Mouse (Mus musculus) MEL (cell line): ENCODE results near the gene Wdr81. TPM values are rescaled to one million over a fixed set of nuclear protein-coding genes. Genes with fewer than 3 reads are reported as not detected.

Experiments
- DNase-seq: peaks from one replicate; pipeline ENCODE4 v3.0.0; 2011; ENCODE audit warnings: low read depth, low spot score
- H3K27ac ChIP-seq: 2 replicates; pipeline ENCODE4 v1.5.1; 2012; ENCODE audit warnings: low read depth, mild to moderate bottlenecking, control low read depth, low read length, moderate library complexity; ENCODE audit not compliant: control insufficient read depth
- H3K27me3 ChIP-seq, 2 experiments: fragments of 150-350 bp in 1 of 2; sonication (generic) in 1 of 2; 2 replicates each; pipeline ENCODE4 v1.6.1; 2012; ENCODE audit warnings: low read length in 2 of 2, mild to moderate bottlenecking in 2 of 2, improper control_type of control experiment in 1 of 2, moderate library complexity in 1 of 2; ENCODE audit not compliant: insufficient read depth in 2 of 2, control insufficient read depth in 1 of 2
- H3K36me3 ChIP-seq, 2 experiments: 2 replicates each; pipeline ENCODE4 v1.6.1; 2012 to 2014; ENCODE audit warnings: low read length in 2 of 2, improper control_type of control experiment in 1 of 2, inconsistent platforms in 1 of 2, mild to moderate bottlenecking in 1 of 2; ENCODE audit not compliant: insufficient read depth in 2 of 2, control insufficient read depth in 1 of 2
- H3K4me1 ChIP-seq, 2 experiments: fragments of 150-350 bp in 1 of 2; sonication (generic) in 1 of 2; 2 replicates each; pipeline ENCODE4 v1.6.1; 2012; ENCODE audit warnings: low read length in 2 of 2, improper control_type of control experiment in 1 of 2, mild to moderate bottlenecking in 1 of 2; ENCODE audit not compliant: insufficient read depth in 2 of 2, control insufficient read depth in 1 of 2
- H3K4me3 ChIP-seq, 2 experiments: fragments of 150-350 bp in 1 of 2; sonication (generic) in 1 of 2; 2 replicates each; pipeline ENCODE4 v1.5.1; 2012; ENCODE audit warnings: low read depth in 2 of 2, low read length in 2 of 2, mild to moderate bottlenecking in 2 of 2, moderate library complexity in 2 of 2, control low read depth in 1 of 2, improper control_type of control experiment in 1 of 2; ENCODE audit not compliant: control insufficient read depth in 1 of 2, insufficient read depth in 1 of 2
- H3K79me2 ChIP-seq: 2 replicates; pipeline ENCODE4 v1.6.1; 2012; ENCODE audit warnings: mild to moderate bottlenecking, low read length, moderate library complexity; ENCODE audit not compliant: control insufficient read depth, poor library complexity, insufficient read depth
- H3K9ac ChIP-seq: 2 replicates; pipeline ENCODE4 v1.6.1; 2012; ENCODE audit warnings: low read depth, mild to moderate bottlenecking, control low read depth, low read length, moderate library complexity; ENCODE audit not compliant: control insufficient read depth, poor library complexity, severe bottlenecking
- H3K9me3 ChIP-seq: fragments of 150-350 bp; sonication (generic); replicated peaks from 2 replicates; pipeline ENCODE4 v1.6.1; 2012; ENCODE audit warnings: mild to moderate bottlenecking, low read length, improper control_type of control experiment, moderate library complexity; ENCODE audit not compliant: insufficient read depth
- CHD1 ChIP-seq: IDR thresholded peaks from 2 replicates; pipeline ENCODE4 v1.6.1; 2012; ENCODE audit warnings: low read depth, mild to moderate bottlenecking, inconsistent platforms, low read length, improper control_type of control experiment
- CHD2 ChIP-seq: IDR thresholded peaks from 2 replicates; pipeline ENCODE4 v1.6.1; 2011; ENCODE audit warnings: low read length, improper control_type of control experiment
- EP300 ChIP-seq, 2 experiments: IDR thresholded peaks; 2 replicates each; pipeline ENCODE4 v1.6.1; 2011; ENCODE audit warnings: improper control_type of control experiment in 2 of 2, low read length in 2 of 2, low read depth in 1 of 2, mild to moderate bottlenecking in 1 of 2
- JUND ChIP-seq: IDR thresholded peaks from 2 replicates; pipeline ENCODE4 v1.6.1; 2011; ENCODE audit warnings: low read depth, mild to moderate bottlenecking, improper control_type of control experiment, low read length
- MAZ ChIP-seq: IDR thresholded peaks from 2 replicates; pipeline ENCODE4 v1.6.1; 2012; ENCODE audit warnings: low read depth, mild to moderate bottlenecking, inconsistent platforms, low read length, improper control_type of control experiment
- MEF2A ChIP-seq: IDR thresholded peaks from 2 replicates; pipeline ENCODE4 v1.6.1; 2014; ENCODE audit warnings: low read depth, mild to moderate bottlenecking, inconsistent platforms, low read length, improper control_type of control experiment; ENCODE audit not compliant: poor library complexity, insufficient replicate concordance, severe bottlenecking; ENCODE audit errors: extremely low read depth
- MXI1 ChIP-seq: IDR thresholded peaks from 2 replicates; pipeline ENCODE4 v1.6.1; 2011; ENCODE audit warnings: mild to moderate bottlenecking, low read depth, low read length, improper control_type of control experiment
- NELFE ChIP-seq: IDR thresholded peaks from 2 replicates; pipeline ENCODE4 v1.6.1; 2011; ENCODE audit warnings: low read depth, low read length, improper control_type of control experiment
- POLR2A ChIP-seq, 2 experiments: IDR thresholded peaks; 2 replicates each; pipeline ENCODE4 v1.6.1; 2011 to 2012; ENCODE audit warnings: low read length in 2 of 2, mild to moderate bottlenecking in 2 of 2, control low read depth in 1 of 2, improper control_type of control experiment in 1 of 2, low read depth in 1 of 2, moderate library complexity in 1 of 2; ENCODE audit not compliant: control insufficient read depth in 1 of 2, insufficient read depth in 1 of 2, poor library complexity in 1 of 2
- POLR2AphosphoS2 ChIP-seq: IDR thresholded peaks from 2 replicates; pipeline ENCODE4 v1.6.1; 2011; ENCODE audit warnings: low read length, improper control_type of control experiment
- POLR2AphosphoS5 ChIP-seq: IDR thresholded peaks from 2 replicates; pipeline ENCODE4 v1.6.1; 2012; ENCODE audit warnings: low read depth, borderline replicate concordance, mild to moderate bottlenecking, inconsistent platforms, low read length, moderate library complexity, mixed read lengths
- TAL1 ChIP-seq: IDR thresholded peaks from 2 replicates; pipeline ENCODE4 v1.6.1; 2012; ENCODE audit warnings: mild to moderate bottlenecking, inconsistent platforms, low read length, moderate library complexity, mixed read lengths
- ZC3H11A ChIP-seq: IDR thresholded peaks from 2 replicates; pipeline ENCODE4 v1.6.1; 2012; ENCODE audit warnings: low read depth, mild to moderate bottlenecking, inconsistent platforms, low read length, improper control_type of control experiment
- ZKSCAN1 ChIP-seq: IDR thresholded peaks from 2 replicates; pipeline ENCODE4 v1.6.1; 2012; ENCODE audit warnings: low read depth, mild to moderate bottlenecking, inconsistent platforms, low read length, improper control_type of control experiment, moderate library complexity
- ZMIZ1 ChIP-seq: IDR thresholded peaks from 2 replicates; pipeline ENCODE4 v1.6.1; 2012; ENCODE audit warnings: low read depth, mild to moderate bottlenecking, inconsistent platforms, low read length, improper control_type of control experiment, moderate library complexity
- ZNF384 ChIP-seq: IDR thresholded peaks from 2 replicates; pipeline ENCODE4 v1.6.1; 2012; ENCODE audit warnings: low read depth, mild to moderate bottlenecking, inconsistent platforms, low read length, improper control_type of control experiment
- polyA plus RNA-seq, 2 experiments: library from polyadenylated mRNA; stranded (reverse) in 1 of 2; unstranded in 1 of 2; fragments of >175 nt in 1 of 2; fragments of >200 nt in 1 of 2; gene quantifications; 2 replicates each; pipeline versions ENCODE4 v1.2.1 to v1.2.4; 2012; ENCODE audit warnings: low replicate concordance in 2 of 2, low read depth in 1 of 2; ENCODE audit not compliant: insufficient read length in 2 of 2, insufficient read depth in 1 of 2, missing spikeins in 1 of 2
- total RNA-seq: library from RNA; depleted of rRNA; stranded (reverse); fragments of 300-350 nt; gene quantifications from 2 replicates; pipeline ENCODE4 v1.2.3, GENCODE M21; 2012; rRNA removed

Gene Wdr81
- total and polyA plus RNA-seq, 3 experiments = 7.0 to 13.9 TPM; not detected in 1

- no peak overlapping the region for H3K27ac ChIP-seq
- H3K36me3 ChIP-seq = no peaks in the 10 kb centered on the region
- H3K4me1 ChIP-seq = no peaks in the 10 kb centered on the region
- no peak overlapping the region for H3K4me3 ChIP-seq
- no peak for TF ChIP-seq CHD1
- TF ChIP-seq EP300 (IDR thresholded peaks at IDR 0.05; ENCODE audit: low read depth in 1 of 2, low read length in 2 of 2) = no peak
- TF ChIP-seq POLR2A (IDR thresholded peaks at IDR 0.05; ENCODE audit: control insufficient read depth in 1 of 2, insufficient read depth in 1 of 2, low read depth in 1 of 2, low read length in 2 of 2, poor library complexity in 1 of 2) = no peak
- no peak for TF ChIP-seq TAL1
- TF ChIP-seq CHD2 = no peak
- H3K9ac ChIP-seq = no peak overlapping the region
- no peaks in the 10 kb centered on the region for H3K27me3 ChIP-seq
- H3K79me2 ChIP-seq = no peaks in the 10 kb centered on the region
- H3K9me3 ChIP-seq = no peaks in the 10 kb centered on the region
- peak; percentile 26 for DNase-seq
These were observed 55.1 kb downstream of the Wdr81 start for GRCm38 (mm10) chr11:75399411-75399841.

DNA sequence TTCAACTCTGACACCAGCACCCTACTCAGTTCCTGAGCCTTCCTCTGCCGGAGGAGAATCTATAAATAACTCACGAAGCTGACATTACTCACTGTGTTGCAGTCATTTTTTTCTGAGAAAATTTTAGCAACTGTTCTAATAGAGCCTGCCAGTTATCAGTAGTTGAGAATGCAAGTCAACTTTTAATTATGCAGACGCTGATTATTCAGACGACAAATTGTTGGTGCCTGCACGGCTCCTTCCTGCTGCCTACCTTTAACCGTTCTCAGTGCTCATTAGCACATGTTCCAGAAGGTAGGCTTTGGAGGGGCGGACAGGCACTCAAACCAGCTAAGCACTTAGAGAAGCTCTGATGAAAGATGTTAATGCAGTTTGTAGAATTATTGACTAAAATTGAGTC is 57.1 kb downstream of the Wdr81 start:
- no peaks in the 10 kb centered on the region for H3K9me3 ChIP-seq
- no peaks in the 10 kb centered on the region for H3K4me1 ChIP-seq
- H3K4me3 ChIP-seq = no peak overlapping the region
- TF ChIP-seq POLR2AphosphoS5 = no peak
- no peak for TF ChIP-seq MXI1
- no peak for TF ChIP-seq MAZ
- TF ChIP-seq MEF2A = no peak
- no peak for TF ChIP-seq ZKSCAN1
- no peak for TF ChIP-seq ZC3H11A
- TF ChIP-seq ZNF384 = no peak
- TF ChIP-seq CHD2 = no peak
- TF ChIP-seq NELFE = no peak
- H3K79me2 ChIP-seq = no peaks in the 10 kb centered on the region
- H3K36me3 ChIP-seq = no peaks in the 10 kb centered on the region
- no peak for DNase-seq
- H3K27me3 ChIP-seq = no peaks in the 10 kb centered on the region
- no peak overlapping the region for H3K27ac ChIP-seq
- H3K9ac ChIP-seq = no peak overlapping the region

DNA sequence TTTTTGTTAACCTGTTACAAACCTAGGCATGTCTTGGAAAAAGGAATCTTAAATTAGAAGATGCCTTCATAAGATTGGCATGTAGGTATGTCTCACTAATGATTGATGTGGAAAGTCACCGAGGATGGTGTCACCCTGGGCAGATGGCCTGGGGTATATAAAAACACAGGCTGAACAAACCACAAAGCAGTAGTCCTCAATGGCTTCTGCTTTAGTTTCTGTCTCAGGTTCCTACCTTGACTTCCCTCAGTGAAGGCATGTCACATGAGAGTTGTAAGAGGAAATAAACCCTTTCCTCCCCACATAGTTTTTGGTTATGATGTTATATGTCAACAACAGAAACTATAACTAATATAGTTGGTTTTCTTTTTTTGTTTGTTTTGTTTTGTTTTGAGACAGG is 58.9 kb downstream of the Wdr81 start:
- Histone ChIP-seq H3K27me3 (no peaks in the 10 kb centered on the region), H3K36me3 (no peaks in the 10 kb centered on the region), H3K4me1 (no peaks in the 10 kb centered on the region), H3K9me3 (no peaks in the 10 kb centered on the region), H3K79me2 (no peaks in the 10 kb centered on the region), H3K4me3 (no peak overlapping the region), H3K27ac (no peak overlapping the region), H3K9ac (no peak overlapping the region)
- DNase-seq = no peak
- TF ChIP-seq JUND (no peak), ZMIZ1 (no peak), CHD2 (no peak), EP300 (IDR thresholded peaks at IDR 0.05; ENCODE audit: low read depth in 1 of 2, low read length in 2 of 2) (no peak), POLR2AphosphoS2 (no peak), MXI1 (no peak)

Other genes with a start within 250 kb of the Wdr81 start
- gene Rpa1, start 106.4 kb downstream of the Wdr81 start, total RNA-seq = 242 and 267 TPM in 2 replicates
- gene Rpa1, start 106.4 kb downstream of the Wdr81 start, polyA plus RNA-seq = 100 to 1,000 TPM; 179 to 481 TPM
- gene Smyd4, start 106.3 kb downstream of the Wdr81 start, total RNA-seq = 11.4 and 12.8 TPM in 2 replicates
- gene Smyd4, start 106.3 kb downstream of the Wdr81 start, polyA plus RNA-seq = 1 to 10 TPM in 1 of 2 experiments, not detected in 1; 9.6 TPM
- gene Serpinf1, start 32.0 kb downstream of the Wdr81 start, total RNA-seq = not detected in 2 replicates
- gene Serpinf1, start 32.0 kb downstream of the Wdr81 start, polyA plus RNA-seq = under 1 TPM in 1 of 2 experiments, not detected in 1; 0.36 TPM
- not detected in 2 replicates for gene Serpinf2, start 15.1 kb downstream of the Wdr81 start, total RNA-seq
- under 1 TPM in 1 of 2 experiments, not detected in 1; 0.07 TPM for gene Serpinf2, start 15.1 kb downstream of the Wdr81 start, polyA plus RNA-seq
- 0.50 and 1.0 TPM in 2 replicates for gene Tlcd2, start 7.0 kb upstream of the Wdr81 start, total RNA-seq
- under 1 TPM in 1 of 2 experiments, not detected in 1; 0.86 TPM for gene Tlcd2, start 7.0 kb upstream of the Wdr81 start, polyA plus RNA-seq
- 214 and 234 TPM in 2 replicates for gene Prpf8, start 32.1 kb upstream of the Wdr81 start, total RNA-seq
- 100 to 1,000 TPM; 276 to 644 TPM for gene Prpf8, start 32.1 kb upstream of the Wdr81 start, polyA plus RNA-seq
- gene Rilp, start 55.4 kb upstream of the Wdr81 start, total RNA-seq = 0.16 and 0.19 TPM in 2 replicates
- under 1 TPM in 1 of 2 experiments, not detected in 1; 0.65 TPM for gene Rilp, start 55.4 kb upstream of the Wdr81 start, polyA plus RNA-seq
- 0.10 and 0.15 TPM in 2 replicates for gene Scarf1, start 58.8 kb upstream of the Wdr81 start, total RNA-seq
- under 1 TPM in 1 of 2 experiments, not detected in 1; 0.28 TPM for gene Scarf1, start 58.8 kb upstream of the Wdr81 start, polyA plus RNA-seq
- 4.9 and 5.9 TPM in 2 replicates for gene Slc43a2, start 77.0 kb upstream of the Wdr81 start, total RNA-seq
- gene Slc43a2, start 77.0 kb upstream of the Wdr81 start, polyA plus RNA-seq = 1 to 10 TPM in 1 of 2 experiments, not detected in 1; 8.4 TPM
- 67.8 and 73.1 TPM in 2 replicates for gene Pitpna, start 133.4 kb upstream of the Wdr81 start, total RNA-seq
- 100 to 1,000 TPM; 194 to 709 TPM for gene Pitpna, start 133.4 kb upstream of the Wdr81 start, polyA plus RNA-seq
- 15.2 and 16.4 TPM in 2 replicates for gene Inpp5k, start 176.3 kb upstream of the Wdr81 start, total RNA-seq
- 10 to 100 TPM in 1 of 2 experiments, not detected in 1; 28.7 TPM for gene Inpp5k, start 176.3 kb upstream of the Wdr81 start, polyA plus RNA-seq
- 27.0 and 33.2 TPM in 2 replicates for gene Myo1c, start 195.8 kb upstream of the Wdr81 start, total RNA-seq
- gene Myo1c, start 195.8 kb upstream of the Wdr81 start, polyA plus RNA-seq = 10 to 100 TPM in 1 of 2 experiments, not detected in 1; 45.6 TPM
- gene Crk, start 224.5 kb upstream of the Wdr81 start, total RNA-seq = 68.0 and 68.4 TPM in 2 replicates
- gene Crk, start 224.5 kb upstream of the Wdr81 start, polyA plus RNA-seq = 10 to 100 TPM; 33.8 to 66.2 TPM